Mouse (Mus musculus) hindbrain, embryonic 13.5 days (tissue): Measurements from ENCODE around the gene Uap1. TPM values are rescaled to one million over a fixed set of nuclear protein-coding genes. Genes with fewer than 3 reads are reported as not detected.
A peak's percentile ranks its signal among the peaks of the same experiment; 100 is the strongest.

Experiments
- ATAC-seq: fragments of 200-750 bp; cut with Nextera tagmentation; 2 replicates; pipeline ENCODE4 v1.8.0; 2017; ENCODE audit warnings: moderate TSS enrichment; ENCODE audit not compliant: low FRiP score
- H3K27ac ChIP-seq: fragments of 300-500 bp; sonication (generic); 2 replicates; pipeline ENCODE4 v1.5.1; 2015; ENCODE audit warnings: inconsistent platforms, mild to moderate bottlenecking, moderate library complexity
- H3K27me3 ChIP-seq: fragments of 300-500 bp; sonication (generic); 2 replicates; pipeline ENCODE4 v1.6.1; 2015; ENCODE audit warnings: mild to moderate bottlenecking, inconsistent platforms
- H3K36me3 ChIP-seq: fragments of 300-500 bp; sonication (generic); 2 replicates; pipeline ENCODE4 v1.6.1; 2015; ENCODE audit warnings: mild to moderate bottlenecking, inconsistent platforms
- H3K4me1 ChIP-seq: fragments of 300-500 bp; sonication (generic); replicated peaks from 2 replicates; pipeline ENCODE4 v1.6.1; 2015; ENCODE audit warnings: inconsistent platforms
- H3K4me2 ChIP-seq: fragments of 300-500 bp; sonication (generic); 2 replicates; pipeline ENCODE4 v1.6.1; 2015; ENCODE audit warnings: inconsistent platforms, mild to moderate bottlenecking, moderate library complexity
- H3K4me3 ChIP-seq: fragments of 300-500 bp; sonication (generic); 2 replicates; pipeline ENCODE4 v1.5.1; 2015; ENCODE audit warnings: mild to moderate bottlenecking, inconsistent platforms
- H3K9ac ChIP-seq: fragments of 300-500 bp; sonication (generic); 2 replicates; pipeline ENCODE4 v1.6.1; 2015; ENCODE audit warnings: mild to moderate bottlenecking, inconsistent platforms
- H3K9me3 ChIP-seq: fragments of 300-500 bp; sonication (generic); 2 replicates; pipeline ENCODE4 v1.6.1; 2016; ENCODE audit warnings: inconsistent platforms
- WGBS: fragments of 180-500 bp; shearing (Covaris S2); methylation state at CpG from one replicate; pipeline ENCODE4 v1.1.7; 2015; 5-methylcytosine and 5-hydroxymethylcytosine counted together
- polyA plus RNA-seq: library from polyadenylated mRNA; unstranded; fragments of >200 nt; fragmentation: Nextera tagmentation; extraction: Ambion mirVana; gene quantifications from 2 replicates; pipeline ENCODE4 v1.2.1, GENCODE M21; 2015

The Uap1 gene
- polyA plus RNA-seq, 1 experiment from 2014 or later = 63.7 TPM

- WGBS = 86% methylated on average over 8 of the region's 8 CpGs
Measured at GRCm38 (mm10) chr1:170142256-170142871, 32.4 kb downstream of the Uap1 start.

DNA sequence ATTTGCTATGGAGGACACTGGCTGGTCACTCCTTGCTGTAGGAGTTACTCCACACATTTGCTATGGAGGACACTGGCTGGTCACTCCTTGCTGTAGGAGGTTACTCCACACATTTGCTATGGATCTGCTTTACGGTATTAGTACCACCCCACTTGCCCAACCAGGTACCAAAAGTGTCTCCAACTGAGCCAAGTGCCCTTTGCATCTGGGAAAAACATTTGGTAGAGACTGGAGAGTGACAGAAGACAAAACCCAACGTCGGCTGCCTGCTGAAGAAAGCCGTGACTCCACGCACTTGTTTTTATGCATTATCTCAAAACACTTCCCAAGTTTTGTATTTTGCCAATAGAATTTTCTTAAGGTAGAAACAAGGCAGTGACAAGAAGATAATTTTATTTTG is 33.1 kb downstream of the Uap1 start:
- no peak overlapping the region for H3K9ac ChIP-seq
- H3K4me1 ChIP-seq = no peaks in the 10 kb centered on the region
- ATAC-seq = no peak
- no peak overlapping the region for H3K4me3 ChIP-seq
- H3K4me2 ChIP-seq = no peak overlapping the region
- H3K27me3 ChIP-seq = no peaks in the 10 kb centered on the region
- no peaks in the 10 kb centered on the region for H3K9me3 ChIP-seq
- 96% methylated on average over 5 of the region's 5 CpGs for WGBS
- no peak overlapping the region for H3K27ac ChIP-seq
- H3K36me3 ChIP-seq = peaks cover 33% of the 10 kb centered on the region

More at GRCm38 (mm10) chr1:170142256-170142871, 32.4 kb downstream of the Uap1 start:
- H3K4me1 ChIP-seq = no peaks in the 10 kb centered on the region
- H3K4me2 ChIP-seq = no peak overlapping the region
- peaks cover 33% of the 10 kb centered on the region for H3K36me3 ChIP-seq
- H3K27me3 ChIP-seq = no peaks in the 10 kb centered on the region
- H3K9me3 ChIP-seq = no peaks in the 10 kb centered on the region
- no peak overlapping the region for H3K27ac ChIP-seq
- no peak overlapping the region for H3K4me3 ChIP-seq
- no peak for ATAC-seq
- no peak overlapping the region for H3K9ac ChIP-seq

DNA sequence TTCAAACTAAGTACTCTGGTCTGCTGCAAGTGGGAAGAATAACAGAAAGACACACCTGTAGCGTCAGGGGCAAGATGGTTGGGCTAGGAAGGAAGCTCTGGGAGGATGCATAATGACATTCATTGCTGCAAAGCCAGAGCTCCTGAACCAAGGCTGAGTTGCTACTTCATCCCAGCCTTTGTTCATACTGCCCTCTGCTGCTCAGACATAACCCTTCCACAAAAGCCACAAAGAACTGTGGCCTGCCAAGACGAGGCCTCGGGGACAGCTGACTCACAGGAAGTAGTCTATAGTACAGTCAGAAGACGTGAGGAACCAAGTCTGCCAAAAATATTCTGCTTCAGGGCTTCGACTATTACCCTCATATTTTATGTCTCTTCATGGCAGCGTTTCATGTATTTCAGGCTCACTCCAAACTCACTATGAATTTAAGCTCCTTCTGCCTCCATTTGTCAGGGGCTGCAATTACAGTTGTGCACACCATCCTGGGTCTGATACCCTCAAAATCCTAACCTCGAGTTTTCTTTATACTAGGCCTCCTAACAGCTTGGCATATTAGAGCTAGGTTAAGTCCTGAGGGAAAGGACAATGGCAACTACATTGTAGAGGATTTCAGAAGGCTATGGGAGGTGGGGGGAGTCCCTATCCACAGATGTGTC is 38.3 kb downstream of the Uap1 start:
- Histone ChIP-seq H3K36me3 (peaks cover 6% of the 10 kb centered on the region), H3K4me2 (no peak overlapping the region), H3K4me3 (no peak overlapping the region), H3K4me1 (peaks cover 5% of the 10 kb centered on the region; the same call in 1 of the 2 replicates), H3K27me3 (no peaks in the 10 kb centered on the region), H3K9ac (no peak overlapping the region), H3K27ac (no peak overlapping the region), H3K9me3 (no peaks in the 10 kb centered on the region)
- peak; percentile 68; the same call in 1 of the 2 replicates for ATAC-seq
- 26% methylated on average over 7 of the region's 7 CpGs for whole genome bisulfite sequencing

DNA sequence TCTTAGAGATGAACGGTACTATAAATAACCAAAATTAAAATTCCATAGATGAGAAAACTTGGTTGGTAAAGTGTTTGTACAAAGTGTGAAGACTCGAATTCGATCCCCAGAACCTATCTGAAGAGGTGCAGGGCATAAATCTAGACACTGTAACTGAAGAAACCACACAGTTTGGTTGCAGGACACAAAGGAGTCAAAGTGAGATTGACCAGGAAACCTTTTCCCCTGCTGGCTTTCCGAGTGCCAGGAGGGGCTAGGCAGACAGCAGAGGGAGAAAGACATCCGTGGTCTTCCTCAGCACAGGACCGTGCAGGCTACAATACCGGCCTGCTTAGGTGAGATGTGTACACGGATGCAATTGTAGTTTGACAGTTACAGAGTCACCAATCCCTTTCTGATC is 40.5 kb downstream of the Uap1 start:
- H3K27ac ChIP-seq = no peak overlapping the region
- no peak for ATAC-seq
- no peaks in the 10 kb centered on the region for H3K27me3 ChIP-seq

DNA sequence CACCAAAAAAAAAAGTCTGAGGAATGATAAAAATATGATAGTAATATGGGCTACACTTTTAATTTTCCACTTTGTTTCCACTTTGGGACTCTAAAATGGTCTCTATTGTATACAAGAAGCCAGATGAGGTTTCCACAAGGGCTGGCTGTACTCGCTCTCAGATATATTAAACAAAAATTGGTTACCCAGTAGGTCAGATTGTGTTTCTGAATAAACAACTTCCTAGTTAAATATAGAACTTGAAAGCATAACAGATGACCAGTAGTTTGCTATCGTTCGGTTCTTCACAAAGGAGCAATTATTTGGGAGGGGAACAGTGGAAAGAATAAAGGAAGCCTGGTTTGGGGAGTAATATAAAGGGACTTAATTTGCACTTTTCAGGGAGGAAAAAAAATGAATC is 43.8 kb downstream of the Uap1 start:
- Histone ChIP-seq H3K4me3 (no peak overlapping the region), H3K27ac (no peak overlapping the region), H3K9ac (no peak overlapping the region), H3K27me3 (no peaks in the 10 kb centered on the region), H3K36me3 (no peaks in the 10 kb centered on the region), H3K4me1 (no peaks in the 10 kb centered on the region), H3K9me3 (no peaks in the 10 kb centered on the region), H3K4me2 (no peak overlapping the region)
- 70% methylated on average over 3 of the region's 3 CpGs for WGBS
- ATAC-seq = no peak

More for the DNA sequence above, 40.5 kb downstream of the Uap1 start:
- Histone ChIP-seq H3K9ac (no peak overlapping the region), H3K9me3 (no peaks in the 10 kb centered on the region), H3K4me3 (no peak overlapping the region), H3K36me3 (no peaks in the 10 kb centered on the region), H3K4me1 (peaks cover 5% of the 10 kb centered on the region; the same call in 1 of the 2 replicates), H3K4me2 (no peak overlapping the region)
- 90% methylated on average over 8 of the region's 8 CpGs for WGBS

DNA sequence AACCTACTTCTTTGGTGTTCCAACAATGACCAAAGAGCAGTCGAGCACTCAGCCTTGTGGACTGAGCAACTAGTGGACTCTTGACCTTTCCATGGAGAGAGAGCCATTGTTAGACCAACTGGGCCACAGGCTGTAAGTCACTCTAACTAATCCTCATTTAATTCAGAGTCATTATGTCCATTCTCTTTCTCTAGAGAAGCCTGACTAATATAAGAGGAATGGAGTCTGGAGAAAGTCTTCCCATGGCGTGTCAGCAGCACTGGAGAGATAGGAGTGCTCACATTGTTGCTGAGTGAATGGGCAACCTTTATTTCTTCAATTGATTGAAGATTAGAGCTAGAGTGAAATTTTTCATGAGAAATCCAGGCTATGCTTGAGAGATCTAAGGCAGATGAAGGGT is 50.1 kb downstream of the Uap1 start:
- WGBS = 54% methylated on average over 2 of the region's 2 CpGs
- no peak overlapping the region for H3K9ac ChIP-seq
- no peak overlapping the region for H3K4me3 ChIP-seq
- H3K36me3 ChIP-seq = no peaks in the 10 kb centered on the region
- H3K27me3 ChIP-seq = no peaks in the 10 kb centered on the region
- H3K4me2 ChIP-seq = no peak overlapping the region
- no peaks in the 10 kb centered on the region for H3K9me3 ChIP-seq
- no peaks in the 10 kb centered on the region for H3K4me1 ChIP-seq
- no peak for ATAC-seq
- H3K27ac ChIP-seq = no peak overlapping the region

GRCm38 (mm10) chr1:170113616-170114015 is 61.1 kb downstream of the Uap1 start:
- Histone ChIP-seq H3K4me1 (no peaks in the 10 kb centered on the region), H3K27me3 (no peaks in the 10 kb centered on the region), H3K36me3 (no peaks in the 10 kb centered on the region), H3K9ac (no peak overlapping the region), H3K4me3 (no peak overlapping the region), H3K9me3 (no peaks in the 10 kb centered on the region), H3K4me2 (no peak overlapping the region), H3K27ac (no peak overlapping the region)
- 85% methylated on average over 6 of the region's 6 CpGs for WGBS
- no peak for ATAC-seq

GRCm38 (mm10) chr1:170112261-170112660 is 62.5 kb downstream of the Uap1 start:
- WGBS = 89% methylated on average over 10 of the region's 10 CpGs
- no peak overlapping the region for H3K4me3 ChIP-seq
- no peaks in the 10 kb centered on the region for H3K9me3 ChIP-seq
- ATAC-seq = no peak
- no peaks in the 10 kb centered on the region for H3K4me1 ChIP-seq
- no peak overlapping the region for H3K27ac ChIP-seq
- no peak overlapping the region for H3K4me2 ChIP-seq
- H3K9ac ChIP-seq = no peak overlapping the region
- no peaks in the 10 kb centered on the region for H3K36me3 ChIP-seq
- no peaks in the 10 kb centered on the region for H3K27me3 ChIP-seq

DNA sequence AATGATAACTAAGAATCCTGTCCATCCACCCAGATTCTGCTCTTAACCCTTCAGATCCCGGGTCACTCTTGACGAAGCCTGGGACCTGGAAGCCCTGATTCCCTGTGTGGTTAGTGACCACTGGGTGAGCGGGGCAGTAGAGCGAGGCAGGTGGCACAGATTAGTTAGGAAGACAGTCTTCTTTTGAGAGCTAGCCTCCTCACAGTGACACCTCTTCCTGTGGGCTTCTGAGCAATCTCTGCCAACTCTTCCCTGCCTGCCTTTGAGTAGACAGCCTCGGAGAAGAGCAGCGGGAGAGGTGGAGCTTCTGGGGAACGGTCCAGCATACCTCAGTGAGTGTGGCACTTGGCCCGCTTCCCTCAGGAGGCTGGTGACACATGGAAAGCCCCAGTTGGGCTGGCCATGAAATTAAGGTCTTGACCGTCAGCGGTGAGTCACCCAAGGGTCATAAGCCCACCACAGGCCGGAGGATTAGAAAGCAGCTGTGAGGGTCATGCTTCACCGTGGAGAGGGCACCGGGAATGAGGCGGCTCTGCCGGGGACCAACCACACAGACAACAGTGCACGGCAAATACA is 63.0 kb downstream of the Uap1 start:
- Histone ChIP-seq H3K4me1 (no peaks in the 10 kb centered on the region), H3K9me3 (no peaks in the 10 kb centered on the region), H3K27me3 (no peaks in the 10 kb centered on the region), H3K9ac (no peak overlapping the region), H3K4me3 (no peak overlapping the region), H3K4me2 (no peak overlapping the region), H3K36me3 (no peaks in the 10 kb centered on the region), H3K27ac (no peak overlapping the region)
- no peak for ATAC-seq
- 80% methylated on average over 16 of the region's 16 CpGs for WGBS

DNA sequence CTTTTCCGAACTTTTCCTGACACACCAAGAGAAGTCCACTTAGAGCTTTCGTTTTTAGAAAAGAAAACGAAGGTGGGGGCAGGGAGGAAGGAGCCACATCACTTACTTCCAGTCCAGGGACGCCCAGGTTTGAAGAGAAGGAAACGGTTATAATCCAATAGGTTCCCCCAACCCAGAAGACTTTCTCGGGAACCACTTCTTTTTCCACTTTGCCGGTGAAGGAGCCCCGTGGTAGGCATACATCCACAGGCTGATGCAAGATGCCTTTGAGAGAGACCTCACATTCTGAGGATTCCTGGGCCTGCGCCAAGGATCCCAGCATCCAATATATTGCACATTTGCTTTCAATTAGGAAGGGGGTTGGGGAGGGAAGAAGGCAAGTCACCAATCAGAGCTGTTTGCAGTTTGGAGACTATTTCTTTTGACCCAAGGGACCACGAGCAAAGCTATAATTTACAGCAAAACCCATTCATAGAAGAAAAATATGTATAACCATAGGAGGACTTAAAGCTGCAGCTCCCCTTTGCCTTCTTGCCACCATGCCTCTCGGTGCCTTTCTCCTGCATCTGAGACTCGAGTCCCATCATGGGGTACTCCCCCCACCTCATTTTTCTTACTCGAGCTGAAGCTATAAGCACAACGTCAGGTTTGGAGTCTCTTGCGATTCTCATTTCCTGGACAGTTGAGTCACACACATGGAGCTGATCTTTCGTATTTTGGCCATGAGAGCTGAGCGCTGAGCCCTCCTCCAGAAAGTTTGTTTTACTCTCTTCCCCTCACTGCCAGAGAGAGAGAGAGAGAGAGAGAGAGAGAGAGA is 64.0 kb downstream of the Uap1 start, which contains the start of gene Ddr2:
Gene Ddr2, minus strand, starts transcription at position 247 of the 817 bp plus-strand sequence.
- Histone ChIP-seq H3K4me3 (peak within 1 kb of the TSS; percentile 19), H3K36me3 (no peaks in the 10 kb centered on the region), H3K4me1 (no peaks in the 10 kb centered on the region), H3K4me2 (0 out of 2 replicates have a peak within 1 kb of the TSS, but pooled peaks have one; percentile 6), H3K9ac (peak within 1 kb of the TSS; percentile 2; the same call in 1 of the 2 replicates), H3K27me3 (no peaks in the 10 kb centered on the region), H3K27ac (no peak within 1 kb of the TSS), H3K9me3 (no peaks in the 10 kb centered on the region)
- no peak for ATAC-seq
- 75% methylated on average over 17 of the region's 17 CpGs for WGBS

DNA sequence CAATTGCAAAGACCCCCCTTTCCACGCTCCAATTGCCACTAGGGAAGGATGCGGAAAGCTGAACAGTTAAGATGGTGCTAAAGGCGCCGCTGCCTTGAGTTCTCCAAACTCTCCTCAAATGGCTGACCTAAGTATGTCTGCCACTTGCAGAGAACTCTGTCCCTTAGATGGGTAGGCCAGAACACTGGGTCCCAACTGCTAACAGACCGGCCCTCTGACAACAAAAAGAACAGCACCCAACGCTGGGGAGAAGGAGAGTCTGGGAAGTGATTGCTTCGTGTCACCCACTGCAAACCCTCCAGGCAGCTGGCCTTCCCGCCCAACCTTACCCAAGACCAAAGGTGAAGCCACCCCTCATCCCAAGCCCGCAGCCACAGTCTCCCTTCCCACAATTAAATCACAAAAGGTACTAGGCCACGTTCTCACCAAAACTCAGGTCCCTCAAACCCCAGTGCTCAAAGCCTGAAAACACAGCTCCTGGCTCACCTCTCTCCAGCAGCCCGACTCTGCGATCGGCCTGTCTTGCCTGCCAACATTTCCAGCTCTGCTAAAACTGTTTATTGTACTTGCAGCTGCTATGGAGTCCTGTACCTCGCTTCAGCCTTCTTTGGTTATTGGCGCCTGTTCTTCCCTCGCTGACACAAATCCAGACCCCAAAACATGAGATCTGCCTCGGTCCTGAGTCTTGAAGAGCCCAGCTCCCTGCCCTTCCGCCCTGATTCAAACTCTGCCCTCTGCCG is 64.8 kb downstream of the Uap1 start:
- WGBS = 81% methylated on average over 19 of the region's 19 CpGs

More for the DNA sequence above, 64.8 kb downstream of the Uap1 start:
- Histone ChIP-seq H3K36me3 (no peaks in the 10 kb centered on the region), H3K27me3 (no peaks in the 10 kb centered on the region), H3K27ac (no peak overlapping the region), H3K9me3 (no peaks in the 10 kb centered on the region), H3K4me1 (no peaks in the 10 kb centered on the region), H3K4me2 (0 out of 2 replicates have a peak overlapping the region, but pooled peaks have one; percentile 6), H3K4me3 (peak overlapping the region; percentile 19), H3K9ac (peak overlapping the region; percentile 2; the same call in 1 of the 2 replicates)
- no peak for ATAC-seq
